Mouse (Mus musculus): ENCODE results near the gene Nek11.

The Nek11 gene

DNA sequence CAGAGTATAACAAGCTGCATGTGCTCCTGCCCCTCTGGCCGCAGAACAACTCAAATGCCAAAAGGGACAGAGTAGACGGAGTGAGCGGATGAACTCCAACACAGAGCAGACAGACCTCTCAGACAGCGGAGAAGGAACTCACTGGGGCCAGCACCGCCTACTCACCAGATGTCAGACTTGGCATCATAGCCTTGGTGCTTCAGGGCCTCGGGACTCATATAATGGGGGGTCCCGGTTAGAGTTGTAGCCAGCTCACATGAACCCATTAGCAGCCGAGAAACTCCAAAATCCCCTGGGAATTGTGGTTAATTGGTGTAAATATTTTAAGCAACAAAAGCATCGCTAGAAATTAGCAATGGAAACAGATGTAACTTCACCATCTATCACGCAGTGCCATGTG is 82.1 kb downstream of the Nek11 start:
- in situ Hi-C loops (cut with MboI, MseI), result no loop called here

DNA sequence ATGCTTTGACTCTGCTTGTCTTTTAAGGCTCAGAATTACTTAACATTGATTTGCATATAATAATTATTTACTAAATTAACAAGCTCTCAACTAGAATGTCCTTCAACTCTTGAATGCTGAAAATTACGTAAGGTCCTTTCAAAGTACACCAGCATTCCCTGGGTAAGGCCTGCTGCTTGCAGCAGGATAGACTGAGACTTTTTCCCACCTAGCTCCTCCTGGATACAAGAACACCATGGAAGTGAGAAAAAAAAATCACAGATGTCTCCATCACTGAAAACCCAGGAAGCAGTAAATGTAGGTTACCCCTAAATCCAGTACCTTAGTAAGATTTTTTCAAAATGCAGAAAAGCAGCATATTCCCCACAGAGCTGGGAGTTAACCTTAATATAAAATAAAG is 82.6 kb downstream of the Nek11 start:
- in situ Hi-C loops (cut with MboI, MseI), result no loop called here

DNA sequence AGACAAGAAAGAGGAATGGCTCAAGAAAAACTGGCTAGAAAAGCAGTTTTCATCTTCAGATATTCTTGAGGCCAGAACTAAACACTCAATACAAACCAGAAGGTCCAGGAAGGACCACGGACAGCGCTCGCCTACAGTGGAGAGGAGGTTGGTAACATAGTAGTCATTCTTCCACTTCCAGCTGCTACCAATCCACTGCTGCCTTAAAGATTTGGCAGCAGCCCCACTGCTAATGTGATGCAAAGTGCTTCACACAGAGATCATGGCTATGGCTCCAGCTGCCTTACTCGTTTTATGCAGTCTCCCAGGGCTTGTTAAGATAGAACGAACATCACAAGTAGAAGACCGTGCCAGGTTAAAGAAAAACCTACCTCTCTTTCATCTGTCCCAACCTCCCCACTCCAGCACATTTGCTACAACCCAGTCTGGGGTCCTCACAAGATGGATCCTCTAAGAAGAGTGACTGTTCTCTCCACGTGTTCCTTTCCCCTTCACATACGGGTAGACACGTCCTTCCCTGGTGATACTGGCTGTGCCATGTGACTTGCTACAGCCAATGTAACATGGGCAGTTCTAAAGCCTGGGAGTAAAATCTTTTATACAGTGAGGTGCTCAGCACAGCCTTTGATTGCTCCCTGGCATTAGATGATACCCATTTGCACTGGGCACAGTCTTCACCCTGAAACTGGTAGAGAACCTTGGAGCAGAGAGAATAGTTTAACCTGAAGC is 85.6 kb downstream of the Nek11 start:
- in situ Hi-C loops (cut with MboI, MseI), result no loop called here

DNA sequence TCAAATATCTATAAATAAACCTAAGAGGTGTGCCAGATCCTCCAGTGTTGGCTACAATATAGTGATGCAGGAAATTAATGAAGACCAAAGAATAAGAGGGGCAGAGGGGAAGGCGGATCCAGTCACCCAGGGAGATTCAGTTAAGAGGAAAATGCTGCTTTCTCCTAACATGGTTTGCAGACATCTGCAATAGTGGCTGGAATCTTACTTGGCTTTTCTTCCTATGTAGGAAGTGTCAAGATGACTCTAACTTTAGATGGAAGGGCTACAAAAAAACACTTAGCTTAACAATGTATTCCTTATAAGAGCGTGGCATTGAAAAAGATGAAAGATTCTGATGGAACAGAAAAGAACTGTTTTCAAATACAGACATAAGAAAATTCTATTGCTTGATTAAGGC is 89.3 kb downstream of the Nek11 start:
- in situ Hi-C loops (cut with MboI, MseI), result no loop called here

DNA sequence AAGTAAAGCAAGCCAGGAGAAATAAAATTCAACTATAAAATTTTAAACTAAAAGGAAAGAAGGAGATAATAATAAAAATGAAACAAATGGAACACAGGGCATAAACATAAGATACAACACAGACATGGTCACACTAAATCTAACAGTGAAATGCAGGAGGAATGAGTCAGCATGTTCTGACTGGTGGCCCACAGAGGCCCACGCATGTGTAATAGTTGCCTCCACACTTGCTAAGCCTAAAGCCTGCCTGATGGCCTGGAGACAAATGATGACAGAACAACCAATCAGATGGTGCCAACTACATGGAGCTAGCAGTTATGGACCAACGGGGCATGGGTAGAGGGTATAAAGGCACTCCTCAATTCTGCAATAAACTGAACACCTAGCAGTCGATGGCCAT is 93.1 kb downstream of the Nek11 start:
- in situ Hi-C loops (cut with MboI, MseI), result no loop called here

DNA sequence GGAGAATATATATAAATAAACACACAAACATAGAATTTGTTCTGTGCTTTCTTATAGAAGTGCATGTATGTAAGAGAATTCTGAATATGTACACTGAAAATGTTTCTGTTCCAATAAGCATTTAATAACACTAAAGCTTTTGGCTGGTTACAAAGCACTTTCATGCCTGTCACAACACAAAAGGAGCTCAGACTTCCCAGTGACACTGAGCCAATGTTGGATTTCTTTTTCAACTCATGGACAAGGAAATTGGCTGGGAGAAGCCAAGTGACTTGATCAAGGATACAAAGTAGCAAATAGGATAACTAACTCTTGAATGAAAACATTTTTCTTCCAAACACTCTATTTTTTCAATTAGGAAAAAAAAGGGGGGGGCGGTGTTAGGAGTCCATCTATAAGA is 93.9 kb downstream of the Nek11 start:
- in situ Hi-C loops (cut with MboI, MseI), result no loop called here

DNA sequence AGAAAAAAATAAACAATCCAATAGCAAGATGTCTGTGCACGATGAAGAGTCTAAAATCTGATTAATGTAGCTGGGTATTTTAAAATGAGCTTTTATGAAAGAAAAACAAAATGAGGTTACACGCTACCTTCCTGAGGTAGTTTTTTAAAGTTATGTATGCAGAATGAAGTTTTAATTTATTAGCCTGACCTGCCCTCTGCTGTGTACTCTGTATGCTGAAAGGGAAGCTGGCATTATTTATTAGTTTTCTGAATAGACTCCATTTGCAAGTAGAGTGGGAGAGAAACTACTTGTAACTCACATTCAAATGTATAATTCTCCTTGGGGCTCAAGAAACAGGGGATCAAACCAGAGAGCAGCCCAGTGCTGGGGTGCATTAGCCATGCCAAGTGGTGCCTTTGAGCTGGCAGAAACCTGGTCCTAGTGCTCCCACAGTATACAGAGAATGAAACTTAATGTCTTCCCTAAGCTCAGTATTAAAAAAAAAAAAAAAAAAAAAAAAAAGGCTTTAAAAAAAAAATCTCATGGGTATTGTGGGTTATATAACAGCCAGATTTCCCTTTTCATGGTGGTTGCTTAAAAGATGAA is 94.5 kb downstream of the Nek11 start:
- in situ Hi-C loops (cut with MboI, MseI), result no loop called here

DNA sequence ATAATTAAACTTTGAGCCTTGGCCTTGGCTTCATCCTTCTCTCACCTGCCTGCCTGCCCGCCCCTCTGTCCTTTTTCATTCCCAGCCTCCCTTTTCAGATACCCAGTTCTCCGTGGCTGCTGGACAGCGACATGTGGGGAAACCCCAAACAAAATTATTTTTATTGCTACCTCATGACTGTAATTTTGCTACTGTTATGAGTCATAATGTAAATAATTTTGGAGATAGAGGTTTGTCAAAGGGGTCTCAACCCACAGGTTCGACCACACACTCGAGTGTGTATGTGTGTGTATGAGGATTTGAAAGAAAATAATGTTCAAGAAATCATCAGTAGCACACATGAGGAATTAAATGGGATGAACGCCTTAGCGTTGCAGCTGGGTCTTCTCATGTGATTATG is 110.7 kb downstream of the Nek11 start:
- in situ Hi-C loops (cut with MboI, MseI), result no loop called here

DNA sequence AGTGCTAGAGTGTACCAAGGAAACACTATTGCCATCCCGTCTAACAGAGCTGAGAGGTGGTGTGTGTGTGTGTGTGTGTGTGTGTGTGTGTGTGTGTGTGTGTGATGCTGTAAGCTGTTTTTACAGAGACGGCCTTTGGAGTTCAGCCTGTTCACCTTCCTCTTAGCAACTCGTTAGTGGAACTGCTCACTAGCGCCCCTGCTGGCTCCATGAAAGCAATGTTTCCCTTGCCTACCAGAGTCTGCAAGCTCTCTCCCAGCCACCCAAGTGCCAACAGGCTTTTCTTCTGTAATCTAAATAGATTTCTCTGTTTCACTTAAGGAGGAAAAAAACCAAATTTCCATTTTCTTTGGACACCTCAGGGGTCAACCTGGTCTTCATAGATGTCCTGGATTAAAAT is 112.6 kb downstream of the Nek11 start:
- in situ Hi-C loops (cut with MboI, MseI), result no loop called here

DNA sequence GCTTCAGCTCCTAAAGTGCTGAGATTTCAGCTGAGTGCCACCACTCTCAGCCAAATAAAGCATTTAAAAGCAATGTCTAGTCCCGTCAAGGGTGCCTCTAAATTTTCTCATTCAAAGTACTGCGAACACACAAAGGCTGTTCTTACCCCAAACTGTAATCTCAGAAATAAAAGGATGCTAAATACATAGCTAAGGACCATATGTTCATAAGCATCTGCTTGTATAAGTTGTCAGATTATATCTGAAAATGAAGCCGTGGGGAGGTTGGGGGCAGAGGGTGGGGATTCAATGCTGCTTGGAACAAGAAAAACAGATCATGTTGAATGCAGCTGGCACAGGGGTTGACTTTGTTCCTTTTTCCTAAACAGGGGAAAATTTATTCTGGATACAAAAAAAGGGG is 120.4 kb downstream of the Nek11 start:
- in situ Hi-C loops (cut with MboI, MseI), result no loop called here

DNA sequence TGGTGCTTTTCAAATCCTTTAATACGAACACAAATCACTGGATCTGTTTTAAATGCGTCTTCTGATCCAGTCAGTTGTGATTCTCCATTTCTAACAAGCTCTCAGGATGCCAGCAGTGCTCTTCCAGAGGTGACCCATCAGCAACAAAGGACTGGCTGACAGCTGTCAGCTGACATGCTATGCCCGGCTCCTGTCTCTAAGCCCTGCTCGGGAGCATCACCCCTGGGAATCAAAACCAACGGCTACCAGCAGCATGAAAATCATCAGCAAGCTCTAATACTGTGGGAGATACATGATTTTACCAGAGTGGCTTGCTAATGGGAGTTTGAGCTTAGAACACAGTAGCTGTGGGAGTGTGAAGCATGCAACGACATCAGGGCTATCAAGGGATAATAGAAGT is 121.0 kb downstream of the Nek11 start:
- in situ Hi-C loops (cut with MboI, MseI), result no loop called here

DNA sequence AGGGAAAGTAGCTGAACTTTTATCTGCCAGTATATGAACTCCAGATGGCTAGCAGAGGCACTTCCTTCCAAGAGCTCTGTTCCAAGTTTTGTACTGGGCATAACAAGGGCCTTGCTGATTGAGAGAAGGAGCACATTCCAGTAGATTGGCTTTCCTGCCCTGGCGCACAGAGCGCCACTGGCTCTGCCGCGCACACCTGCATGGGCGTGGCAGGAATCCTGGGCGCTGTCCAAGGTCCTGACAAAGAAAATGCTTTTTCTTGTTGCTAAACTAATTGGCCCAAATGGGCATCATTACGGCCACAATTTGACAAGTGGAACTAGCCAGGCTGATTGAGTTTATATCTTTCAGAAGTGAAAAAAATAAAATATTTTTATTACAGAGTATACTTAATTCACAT is 123.1 kb downstream of the Nek11 start:
- in situ Hi-C loops (cut with MboI, MseI), result no loop called here

DNA sequence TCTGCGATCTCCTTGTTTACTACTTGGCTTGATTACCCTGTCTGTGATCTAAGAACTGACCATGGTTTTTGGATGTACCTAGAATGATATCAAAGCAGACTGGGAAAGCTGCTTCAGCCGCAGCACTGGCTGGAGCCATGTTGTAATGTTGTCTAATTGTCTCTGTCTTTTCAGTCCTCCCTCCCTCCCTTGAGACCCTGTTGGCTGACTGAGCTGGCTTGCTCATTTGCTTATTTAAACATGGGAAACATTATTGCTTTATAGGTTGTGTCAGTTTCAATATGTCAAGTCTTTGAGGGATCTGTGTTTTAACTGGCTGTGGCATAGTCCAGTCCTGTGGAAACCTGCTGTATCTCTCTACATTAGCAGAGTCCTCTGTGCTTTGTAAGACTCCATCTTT is 132.2 kb downstream of the Nek11 start:
- in situ Hi-C loops (cut with MboI, MseI), result no loop called here

DNA sequence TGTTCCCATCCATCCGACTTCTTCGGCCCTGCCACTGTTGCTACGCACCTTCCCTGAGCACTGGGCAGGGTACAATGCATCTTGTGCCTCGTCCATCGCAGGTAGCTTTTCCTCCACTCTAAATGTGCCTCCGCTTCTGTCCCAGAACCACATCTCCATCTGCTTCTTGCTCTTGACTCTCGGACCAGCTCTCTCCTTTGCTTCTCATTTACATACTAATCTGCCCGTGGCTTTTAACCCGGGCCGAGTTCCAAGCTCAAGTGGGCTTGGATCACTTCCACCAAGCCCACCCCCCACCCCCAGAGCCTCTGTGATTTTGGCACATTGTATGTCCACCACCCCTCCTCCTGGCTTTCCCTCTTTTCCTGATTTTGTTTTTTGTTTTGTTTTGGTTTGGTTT is 137.7 kb downstream of the Nek11 start:
- in situ Hi-C loops (cut with MboI, MseI), result no loop called here

DNA sequence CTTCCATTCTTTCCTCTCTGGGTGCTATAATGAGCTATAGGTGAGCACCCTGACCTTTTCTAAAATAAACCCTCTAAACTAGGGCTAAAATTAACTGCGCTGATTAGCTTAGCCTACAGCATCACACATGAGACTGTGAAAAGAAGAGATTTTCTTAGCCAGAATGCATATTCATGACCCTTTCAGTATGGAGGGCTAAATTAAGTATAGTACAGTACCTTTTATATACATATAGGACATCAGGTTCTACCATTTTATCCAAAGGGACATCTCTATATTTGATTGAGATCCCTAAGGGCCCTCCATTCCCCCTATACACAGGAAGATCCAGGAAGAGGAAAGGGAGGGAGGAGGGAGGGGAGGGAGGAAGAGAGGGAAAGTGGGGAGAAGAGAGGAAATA is 141.2 kb downstream of the Nek11 start:
- in situ Hi-C loops (cut with MboI, MseI), result no loop called here

DNA sequence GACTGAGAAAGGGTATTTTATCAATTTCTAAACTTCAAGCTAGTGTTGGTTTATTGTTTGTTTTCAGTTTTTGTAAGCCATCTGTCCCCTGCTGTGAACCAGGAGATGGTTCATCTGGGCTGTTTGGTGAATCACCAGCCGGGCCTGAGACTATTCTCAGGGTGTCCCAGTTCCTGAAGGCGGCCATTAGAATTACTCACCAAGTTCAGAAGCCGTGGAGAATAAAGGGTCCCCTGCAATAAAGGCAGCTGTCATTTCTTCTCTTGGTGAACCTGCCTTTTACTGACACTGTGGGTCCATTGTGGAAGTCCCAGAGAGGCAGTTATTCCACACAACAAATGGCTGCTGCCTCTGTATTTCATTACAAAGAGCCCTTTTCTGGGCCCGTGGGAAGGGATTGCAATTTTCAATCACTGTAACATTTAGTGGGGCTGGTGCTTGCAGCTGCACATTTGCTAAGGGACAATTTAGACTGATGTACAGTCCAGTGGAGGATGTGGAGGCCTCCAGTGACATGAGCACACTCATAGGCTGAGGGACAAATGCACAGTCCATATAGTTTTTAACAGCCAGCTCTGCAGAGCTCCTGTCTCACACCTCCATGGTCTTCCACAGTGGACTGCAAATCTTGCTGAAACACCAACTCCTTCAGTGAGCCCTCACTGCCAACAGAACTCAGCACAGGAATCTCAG is 142.8 kb downstream of the Nek11 start:
- in situ Hi-C loops (cut with MboI, MseI), result no loop called here

DNA sequence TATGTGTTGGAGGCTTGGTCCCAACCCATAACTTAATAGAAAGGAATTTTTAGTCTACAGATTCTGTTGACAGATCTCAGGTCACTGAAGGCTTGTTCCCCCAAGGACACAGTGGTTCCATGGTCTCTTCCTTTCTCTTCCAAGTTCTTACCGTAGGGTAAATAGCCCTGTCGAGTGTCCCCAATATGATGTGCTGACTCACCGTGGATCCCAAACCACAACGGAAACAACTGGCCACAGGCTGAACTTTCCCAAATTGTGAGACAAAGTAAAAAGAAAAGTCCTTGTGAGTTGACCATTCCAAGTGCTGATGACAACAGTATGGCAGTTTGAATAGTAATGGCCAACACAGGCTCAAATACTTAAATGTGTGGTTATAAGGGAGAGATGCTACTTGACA is 144.1 kb downstream of the Nek11 start:
- in situ Hi-C loops (cut with MboI, MseI), result no loop called here

DNA sequence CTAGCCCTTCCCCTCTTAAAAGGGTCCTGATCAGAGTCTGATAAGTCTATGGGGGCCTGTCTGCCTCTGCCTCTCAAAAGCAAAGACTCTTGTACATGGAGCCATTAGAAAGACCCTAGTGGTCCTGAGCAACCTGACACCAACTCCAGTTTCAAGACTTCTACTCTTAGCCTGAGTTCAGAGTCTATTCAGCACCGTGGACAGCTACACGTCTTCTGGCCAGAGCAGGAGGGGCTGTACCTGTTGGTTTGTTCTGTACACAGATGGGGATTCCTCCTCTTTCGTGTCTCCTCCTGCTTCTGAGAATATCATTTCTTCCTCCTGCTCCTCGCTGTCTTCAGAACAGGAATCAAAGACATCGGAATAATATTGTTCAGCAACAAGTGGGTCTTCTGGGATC is 151.3 kb downstream of the Nek11 start:
- in situ Hi-C loops (cut with MboI, MseI), result no loop called here

DNA sequence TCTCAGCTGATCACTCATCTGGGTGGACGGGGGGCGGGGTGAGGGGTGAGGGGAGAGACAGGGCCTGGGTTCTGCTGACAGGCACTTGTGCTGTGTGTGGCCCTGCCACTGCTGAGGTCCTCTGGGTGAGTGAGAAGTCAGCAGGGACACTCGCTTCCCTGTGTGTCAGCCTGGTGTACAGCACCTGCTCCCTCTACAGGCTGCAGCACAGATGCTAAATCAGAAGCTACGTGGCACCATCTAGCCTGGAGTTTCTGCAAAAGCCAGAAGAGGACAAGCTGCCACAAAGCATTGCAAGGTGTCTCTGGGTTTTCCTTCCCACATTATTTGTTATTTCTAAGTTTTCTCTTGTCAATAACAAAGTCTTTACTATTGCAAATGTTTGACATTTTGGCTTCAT is 180.9 kb downstream of the Nek11 start:
- in situ Hi-C loops (cut with MboI, MseI), result no loop called here

DNA sequence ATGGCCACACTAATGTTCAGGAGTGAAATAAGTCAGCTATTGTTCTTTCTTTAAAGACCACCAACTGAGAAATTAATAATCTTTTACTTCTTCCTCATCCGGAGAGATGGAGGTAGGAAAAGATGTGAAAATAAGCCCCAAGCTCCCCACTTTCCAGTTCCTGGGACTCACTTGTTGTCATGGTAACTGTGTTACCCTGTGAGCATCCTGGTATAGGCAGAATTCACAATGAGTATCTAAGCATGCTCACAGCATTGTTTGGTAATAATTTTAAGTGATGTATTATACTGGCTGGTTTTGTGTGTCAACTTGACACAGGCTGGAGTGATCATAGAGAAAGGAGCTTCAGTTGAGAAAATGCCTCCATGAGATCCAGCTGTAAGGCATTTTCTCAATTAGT is 195.0 kb downstream of the Nek11 start:
- in situ Hi-C loops (cut with MboI, MseI), result no loop called here

DNA sequence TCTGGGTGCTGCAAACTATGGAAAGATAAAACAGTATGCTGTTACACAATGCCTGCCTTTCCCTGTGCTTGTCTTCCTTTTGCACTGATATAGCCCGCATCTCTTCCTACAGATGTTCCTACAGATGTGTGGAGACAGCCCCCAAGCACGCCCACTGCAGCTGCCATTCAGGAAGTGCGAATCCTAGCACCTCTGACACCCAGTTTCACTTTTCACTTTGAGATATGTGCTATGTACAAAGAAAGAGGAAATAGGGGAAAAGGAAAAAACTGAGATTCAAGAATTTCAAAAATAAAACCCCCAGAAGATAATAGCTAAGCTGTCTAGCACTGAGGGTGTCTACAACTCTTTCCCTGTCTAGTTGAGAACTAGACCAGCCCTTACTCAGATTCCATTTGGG is 208.6 kb downstream of the Nek11 start:
- in situ Hi-C loops (cut with MboI, MseI), result no loop called here

DNA sequence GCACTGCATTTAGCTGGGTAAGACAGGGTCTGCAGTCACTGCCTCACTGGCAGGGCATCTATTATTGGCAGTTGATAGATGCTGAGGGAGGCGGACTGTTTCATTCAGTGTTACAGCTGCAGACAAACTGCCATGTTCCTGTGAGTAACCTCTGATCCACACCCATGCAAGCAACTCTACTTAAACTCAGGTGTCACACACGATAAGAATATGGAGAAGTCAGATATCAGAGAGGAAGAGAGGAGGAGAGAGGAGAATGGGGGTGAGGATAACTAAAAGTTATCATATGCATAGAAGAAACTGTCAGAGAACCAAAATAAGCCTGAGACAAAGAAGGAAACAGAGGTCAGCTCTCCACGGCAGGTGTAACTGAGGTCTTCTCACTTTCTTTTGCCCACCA is 212.9 kb downstream of the Nek11 start:
- in situ Hi-C loops (cut with MboI, MseI), result no loop called here

DNA sequence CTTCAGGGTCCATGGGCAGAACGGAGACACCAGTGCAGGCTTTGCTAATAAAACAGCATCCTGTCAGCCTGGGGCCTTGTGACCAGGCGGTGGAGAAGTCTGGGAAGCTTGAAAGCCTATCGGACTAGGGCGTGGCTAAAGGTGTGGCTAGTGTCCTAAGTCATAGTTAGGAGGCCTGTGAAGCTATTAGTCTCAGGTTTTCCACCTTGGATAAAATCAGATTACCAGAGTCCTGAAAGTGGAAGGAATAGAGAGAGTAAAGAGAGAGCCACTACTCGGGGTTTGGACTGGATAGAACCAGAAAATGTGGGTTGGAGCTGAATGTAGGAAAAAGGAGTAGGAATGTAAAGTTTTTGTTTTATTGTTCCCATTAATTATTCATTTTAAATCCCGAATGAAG is 250.3 kb downstream of the Nek11 start, which contains the start of gene 1700080E11Rik:
Gene 1700080E11Rik (minus strand): TSS at position 101 of the 400 bp plus-strand sequence.
- in situ Hi-C loops (cut with MboI, MseI), result no loop called here
